Mouse (Mus musculus) MEL (cell line): ENCODE results near the gene Ntn5. TPM values are rescaled to one million over a fixed set of nuclear protein-coding genes. Genes with fewer than 3 reads are reported as not detected.

Experiments used
- MAX ChIP-seq: IDR thresholded peaks from 2 replicates; pipeline ENCODE4 v1.6.1; 2011; ENCODE audit warnings: low read length, improper control_type of control experiment
- MAZ ChIP-seq: IDR thresholded peaks from 2 replicates; pipeline ENCODE4 v1.6.1; 2012; ENCODE audit warnings: low read depth, mild to moderate bottlenecking, inconsistent platforms, low read length, improper control_type of control experiment
- MXI1 ChIP-seq: IDR thresholded peaks from 2 replicates; pipeline ENCODE4 v1.6.1; 2011; ENCODE audit warnings: mild to moderate bottlenecking, low read depth, low read length, improper control_type of control experiment
- TBP ChIP-seq: IDR thresholded peaks from 2 replicates; pipeline ENCODE4 v1.8.0; 2011; ENCODE audit warnings: low read depth, low read length, improper control_type of control experiment
- ZNF384 ChIP-seq: IDR thresholded peaks from 2 replicates; pipeline ENCODE4 v1.6.1; 2012; ENCODE audit warnings: low read depth, mild to moderate bottlenecking, inconsistent platforms, low read length, improper control_type of control experiment
- polyA plus RNA-seq, 2 experiments: library from polyadenylated mRNA; stranded (reverse) in 1 of 2; unstranded in 1 of 2; fragments of >175 nt in 1 of 2; fragments of >200 nt in 1 of 2; gene quantifications; 2 replicates each; pipeline versions ENCODE4 v1.2.1 to v1.2.4; 2012; ENCODE audit warnings: low replicate concordance in 2 of 2, low read depth in 1 of 2; ENCODE audit not compliant: insufficient read length in 2 of 2, insufficient read depth in 1 of 2, missing spikeins in 1 of 2
- total RNA-seq: library from RNA; depleted of rRNA; stranded (reverse); fragments of 300-350 nt; gene quantifications from 2 replicates; pipeline ENCODE4 v1.2.3, GENCODE M21; 2012; rRNA removed

Ntn5 gene
- total and polyA plus RNA-seq, 3 experiments, result 0.13 TPM; not detected in 2

GRCm38 (mm10) chr7:45742338-45742737, 58.5 kb downstream of the Ntn5 start (continued):
- TF ChIP-seq ZNF384, result no peak
- no peak for TF ChIP-seq TBP
- TF ChIP-seq MXI1, result no peak
- TF ChIP-seq MAX, result no peak
- TF ChIP-seq MAZ, result no peak
- TF ChIP-seq, all 39 proteins: peak for 6

Other genes with a start within 250 kb of the Ntn5 start
Only the 30 nearest of the 36 such genes appear.
- gene Tulp2, start 202.1 kb upstream of the Ntn5 start, total RNA-seq, result 0.56 and 1.1 TPM in 2 replicates
- gene Tulp2, start 202.1 kb upstream of the Ntn5 start, polyA plus RNA-seq, result 1 to 10 TPM in 1 of 2 experiments, not detected in 1; 1.2 TPM
- gene Gm45808, start 197.2 kb upstream of the Ntn5 start, total RNA-seq, result not detected in 2 replicates
- not detected for gene Gm45808, start 197.2 kb upstream of the Ntn5 start, polyA plus RNA-seq
- gene Dhdh, start 195.2 kb upstream of the Ntn5 start, total RNA-seq, result 0.08 and 0.10 TPM in 2 replicates
- gene Dhdh, start 195.2 kb upstream of the Ntn5 start, polyA plus RNA-seq, result 1 to 10 TPM in 1 of 2 experiments, not detected in 1; 1.6 TPM
- gene Nucb1, start 173.6 kb upstream of the Ntn5 start, total RNA-seq, result 196 and 224 TPM in 2 replicates
- gene Nucb1, start 173.6 kb upstream of the Ntn5 start, polyA plus RNA-seq, result 100 to 1,000 TPM in 1 of 2 experiments, 10 to 100 TPM in 1; 92.3 to 343 TPM
- gene Ppp1r15a, start 157.8 kb upstream of the Ntn5 start, total RNA-seq, result 27.0 and 27.2 TPM in 2 replicates
- 10 to 100 TPM in 1 of 2 experiments, not detected in 1; 78.0 TPM for gene Ppp1r15a, start 157.8 kb upstream of the Ntn5 start, polyA plus RNA-seq
- 0.12 and 0.36 TPM in 2 replicates for gene Plekha4, start 157.7 kb upstream of the Ntn5 start, total RNA-seq
- under 1 TPM in 1 of 2 experiments, not detected in 1; 0.65 TPM for gene Plekha4, start 157.7 kb upstream of the Ntn5 start, polyA plus RNA-seq
- gene Hsd17b14, start 129.1 kb upstream of the Ntn5 start, total RNA-seq, result 1.8 and 2.0 TPM in 2 replicates
- gene Hsd17b14, start 129.1 kb upstream of the Ntn5 start, polyA plus RNA-seq, result 1 to 10 TPM in 1 of 2 experiments, not detected in 1; 9.3 TPM
- gene Bcat2, start 113.9 kb upstream of the Ntn5 start, total RNA-seq, result 47.4 and 49.4 TPM in 2 replicates
- gene Bcat2, start 113.9 kb upstream of the Ntn5 start, polyA plus RNA-seq, result 100 to 1,000 TPM in 1 of 2 experiments, not detected in 1; 140 TPM
- not detected in 2 replicates for gene Fgf21, start 68.5 kb upstream of the Ntn5 start, total RNA-seq
- gene Fgf21, start 68.5 kb upstream of the Ntn5 start, polyA plus RNA-seq, result not detected
- 0.07 TPM in 1 of 2 replicates, not detected in the other for gene Fut1, start 66.7 kb upstream of the Ntn5 start, total RNA-seq
- under 1 TPM in 1 of 2 experiments, not detected in 1; 0.04 TPM for gene Fut1, start 66.7 kb upstream of the Ntn5 start, polyA plus RNA-seq
- not detected in 2 replicates for gene Izumo1, start 62.2 kb upstream of the Ntn5 start, total RNA-seq
- gene Izumo1, start 62.2 kb upstream of the Ntn5 start, polyA plus RNA-seq, result under 1 TPM in 1 of 2 experiments, not detected in 1; 0.04 TPM
- gene Rasip1, start 56.5 kb upstream of the Ntn5 start, total RNA-seq, result 1.1 TPM in 2 replicates
- gene Rasip1, start 56.5 kb upstream of the Ntn5 start, polyA plus RNA-seq, result under 1 TPM in 1 of 2 experiments, not detected in 1; 0.65 TPM
- gene Mamstr, start 44.0 kb upstream of the Ntn5 start, total RNA-seq, result not detected in 2 replicates
- gene Mamstr, start 44.0 kb upstream of the Ntn5 start, polyA plus RNA-seq, result not detected
- gene Fut2, start 17.6 kb upstream of the Ntn5 start, total RNA-seq, result not detected in 2 replicates
- gene Fut2, start 17.6 kb upstream of the Ntn5 start, polyA plus RNA-seq, result not detected
- not detected in 2 replicates for gene Sec1, start 10.4 kb downstream of the Ntn5 start, total RNA-seq
- not detected for gene Sec1, start 10.4 kb downstream of the Ntn5 start, polyA plus RNA-seq
- 0.29 and 0.77 TPM in 2 replicates for gene Car11, start 15.8 kb downstream of the Ntn5 start, total RNA-seq
- 1 to 10 TPM in 1 of 2 experiments, not detected in 1; 1.5 TPM for gene Car11, start 15.8 kb downstream of the Ntn5 start, polyA plus RNA-seq
- 21.1 and 24.4 TPM in 2 replicates for gene Dbp, start 21.1 kb downstream of the Ntn5 start, total RNA-seq
- 10 to 100 TPM in 1 of 2 experiments, not detected in 1; 22.5 TPM for gene Dbp, start 21.1 kb downstream of the Ntn5 start, polyA plus RNA-seq
- gene Rpl18, start 31.4 kb downstream of the Ntn5 start, total RNA-seq, result 3,210 and 3,724 TPM in 2 replicates
- 1,000 to 10,000 TPM in 1 of 2 experiments, not detected in 1; 3,544 TPM for gene Rpl18, start 31.4 kb downstream of the Ntn5 start, polyA plus RNA-seq
- 18.3 and 21.0 TPM in 2 replicates for gene Sphk2, start 34.0 kb downstream of the Ntn5 start, total RNA-seq
- 10 to 100 TPM in 1 of 2 experiments, not detected in 1; 40.2 TPM for gene Sphk2, start 34.0 kb downstream of the Ntn5 start, polyA plus RNA-seq
- 0.95 and 1.0 TPM in 2 replicates for gene Fam83e, start 37.2 kb downstream of the Ntn5 start, total RNA-seq
- under 1 TPM in 1 of 2 experiments, not detected in 1; 0.43 TPM for gene Fam83e, start 37.2 kb downstream of the Ntn5 start, polyA plus RNA-seq
- gene Spaca4, start 41.8 kb downstream of the Ntn5 start, total RNA-seq, result not detected in 2 replicates
- gene Spaca4, start 41.8 kb downstream of the Ntn5 start, polyA plus RNA-seq, result under 1 TPM in 1 of 2 experiments, not detected in 1; 0.38 TPM
- 0.03 and 0.04 TPM in 2 replicates for gene Lmtk3, start 99.7 kb downstream of the Ntn5 start, total RNA-seq
- under 1 TPM in 1 of 2 experiments, not detected in 1; 0.40 TPM for gene Lmtk3, start 99.7 kb downstream of the Ntn5 start, polyA plus RNA-seq
- gene Sult2b1, start 100.6 kb downstream of the Ntn5 start, total RNA-seq, result 0.08 and 0.16 TPM in 2 replicates
- under 1 TPM in 1 of 2 experiments, not detected in 1; 0.47 TPM for gene Sult2b1, start 100.6 kb downstream of the Ntn5 start, polyA plus RNA-seq
- 42.6 and 52.9 TPM in 2 replicates for gene Cyth2, start 130.6 kb downstream of the Ntn5 start, total RNA-seq
- 10 to 100 TPM in 1 of 2 experiments, not detected in 1; 92.2 TPM for gene Cyth2, start 130.6 kb downstream of the Ntn5 start, polyA plus RNA-seq
- gene Kcnj14, start 140.8 kb downstream of the Ntn5 start, total RNA-seq, result 0.39 and 0.46 TPM in 2 replicates
- gene Kcnj14, start 140.8 kb downstream of the Ntn5 start, polyA plus RNA-seq, result 1 to 10 TPM in 1 of 2 experiments, not detected in 1; 1.3 TPM
- 132 and 173 TPM in 2 replicates for gene Grwd1, start 146.9 kb downstream of the Ntn5 start, total RNA-seq
- 100 to 1,000 TPM in 1 of 2 experiments, 10 to 100 TPM in 1; 82.2 to 108 TPM for gene Grwd1, start 146.9 kb downstream of the Ntn5 start, polyA plus RNA-seq
- 33.2 and 42.3 TPM in 2 replicates for gene Kdelr1, start 188.8 kb downstream of the Ntn5 start, total RNA-seq
- 10 to 100 TPM in 1 of 2 experiments, not detected in 1; 60.6 TPM for gene Kdelr1, start 188.8 kb downstream of the Ntn5 start, polyA plus RNA-seq
- gene Grin2d, start 194.4 kb downstream of the Ntn5 start, total RNA-seq, result 0.16 and 0.19 TPM in 2 replicates
- under 1 TPM in 1 of 2 experiments, not detected in 1; 0.57 TPM for gene Grin2d, start 194.4 kb downstream of the Ntn5 start, polyA plus RNA-seq
- gene Syngr4, start 212.7 kb downstream of the Ntn5 start, total RNA-seq, result 0.33 and 0.46 TPM in 2 replicates
- gene Syngr4, start 212.7 kb downstream of the Ntn5 start, polyA plus RNA-seq, result 1 to 10 TPM in 1 of 2 experiments, not detected in 1; 1.1 TPM
- gene Tmem143, start 212.9 kb downstream of the Ntn5 start, total RNA-seq, result 10.1 and 10.7 TPM in 2 replicates
- 10 to 100 TPM in 1 of 2 experiments, not detected in 1; 20.1 TPM for gene Tmem143, start 212.9 kb downstream of the Ntn5 start, polyA plus RNA-seq